Mouse (Mus musculus) heart, embryonic 16.5 days (tissue): ENCODE results near the gene A430078G23Rik. TPM values are rescaled to one million over a fixed set of nuclear protein-coding genes. Genes with fewer than 3 reads are reported as not detected.

Source experiments
- ATAC-seq: fragments of 200-750 bp; cut with Nextera tagmentation; replicated peaks from 2 replicates; pipeline ENCODE4 v1.8.0; 2017; ENCODE audit warnings: moderate number of reproducible peaks; ENCODE audit not compliant: insufficient read depth, low FRiP score; ENCODE audit errors: extremely low read depth
- H3K27ac ChIP-seq: fragments of 300-500 bp; sonication (generic); 2 replicates; pipeline ENCODE4 v1.5.1; 2014; ENCODE audit warnings: mild to moderate bottlenecking, low read length, control low read depth, moderate library complexity
- H3K27me3 ChIP-seq: fragments of 300-500 bp; sonication (generic); 2 replicates; pipeline ENCODE4 v1.6.1; 2014; ENCODE audit warnings: low read length, mixed read lengths; ENCODE audit not compliant: control insufficient read depth, insufficient read depth
- H3K36me3 ChIP-seq: fragments of 300-500 bp; sonication (generic); 2 replicates; pipeline ENCODE4 v1.6.1; 2014; ENCODE audit not compliant: control insufficient read depth, insufficient read depth
- H3K4me1 ChIP-seq: fragments of 300-500 bp; sonication (generic); 2 replicates; pipeline ENCODE4 v1.6.1; 2014; ENCODE audit warnings: low read length, mixed read lengths; ENCODE audit not compliant: control insufficient read depth, insufficient read depth
- H3K4me2 ChIP-seq: fragments of 300-500 bp; sonication (generic); 2 replicates; pipeline ENCODE4 v1.6.1; 2014; ENCODE audit warnings: low read depth, mild to moderate bottlenecking, control low read depth, low read length
- H3K4me3 ChIP-seq: fragments of 300-500 bp; sonication (generic); 2 replicates; pipeline ENCODE4 v1.5.1; 2014; ENCODE audit warnings: mild to moderate bottlenecking, control low read depth, low read length
- H3K9ac ChIP-seq: fragments of 300-500 bp; sonication (generic); 2 replicates; pipeline ENCODE4 v1.6.1; 2014; ENCODE audit warnings: low read length, control low read depth
- H3K9me3 ChIP-seq: fragments of 300-500 bp; sonication (generic); replicated peaks from 2 replicates; pipeline ENCODE4 v1.6.1; 2016; ENCODE audit warnings: low read length; ENCODE audit not compliant: control insufficient read depth
- WGBS: fragments of 180-500 bp; shearing (Covaris S2); extraction: QIAGEN DNeasy Blood & Tissue Kit; methylation state at CpG from one replicate; pipeline ENCODE4 v1.1.7; 2014; 5-methylcytosine and 5-hydroxymethylcytosine counted together
- polyA plus RNA-seq: library from polyadenylated mRNA; unstranded; fragments of >200 nt; fragmentation: Nextera tagmentation; extraction: Ambion mirVana; gene quantifications from 2 replicates; pipeline ENCODE4 v1.2.1, GENCODE M21; 2015

Gene A430078G23Rik
- polyA plus RNA-seq, 1 experiment from 2014 or later = 1.6 TPM

DNA sequence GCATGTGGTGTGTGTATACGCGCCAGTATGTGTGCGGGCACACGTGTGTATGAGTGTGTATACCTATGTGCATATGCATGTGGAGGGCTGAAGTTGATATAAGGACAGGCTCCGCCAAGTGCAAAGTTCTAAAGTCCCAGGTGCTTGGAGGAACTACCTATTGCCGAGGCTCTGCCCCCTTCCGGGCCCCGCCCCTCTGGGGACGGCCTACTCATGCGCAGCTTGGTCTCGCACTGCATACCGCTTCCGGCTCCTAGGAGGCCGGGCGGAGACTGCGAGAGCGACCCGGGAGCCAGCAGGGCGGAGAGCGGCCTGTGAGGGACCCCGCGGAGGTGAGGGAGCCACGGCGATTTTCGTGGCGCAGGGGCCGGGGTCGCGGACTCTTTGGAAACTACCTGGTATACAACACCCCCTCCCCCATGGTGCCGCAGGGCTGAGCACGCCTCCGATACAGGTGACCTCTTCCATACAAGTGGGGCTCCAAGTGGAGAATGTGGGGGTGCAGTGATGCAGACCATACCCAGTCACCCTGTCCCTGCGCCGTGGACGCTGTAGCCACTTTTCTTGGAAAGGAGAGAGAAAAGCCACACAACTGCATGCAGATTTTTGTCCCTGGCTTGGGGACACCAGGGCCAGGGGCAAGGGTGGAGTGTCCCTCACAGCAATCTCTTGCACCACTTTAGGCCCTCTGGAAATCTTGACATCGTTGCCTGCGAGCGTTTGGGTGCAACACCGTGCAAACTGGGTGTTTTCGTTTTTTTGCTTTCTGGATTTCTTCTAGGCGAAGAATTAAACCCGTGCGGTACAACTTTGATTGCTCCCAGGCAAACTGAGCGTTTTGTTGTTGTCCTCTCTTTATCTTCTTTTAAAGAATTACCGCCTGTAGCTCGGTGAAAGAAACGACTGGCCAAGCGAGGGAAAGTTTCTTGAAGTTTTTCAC, 39.8 kb downstream of the A430078G23Rik start, which contains the start of gene Arhgef18:
Arhgef18 (plus strand) TSS at position 236 of the 940 bp plus-strand sequence.
- Histone ChIP-seq H3K4me2 (peak within 1 kb of the TSS; percentile 71), H3K4me3 (peak within 1 kb of the TSS; percentile 64), H3K4me1 (peaks cover 22% of the 10 kb centered on the region), H3K9ac (peak within 1 kb of the TSS; percentile 79), H3K9me3 (no peaks in the 10 kb centered on the region), H3K27ac (peak within 1 kb of the TSS; percentile 41), H3K36me3 (no peaks in the 10 kb centered on the region; the same call in 1 of the 2 replicates), H3K27me3 (no peaks in the 10 kb centered on the region)
- WGBS = 3% methylated on average over 48 of the region's 48 CpGs
- ATAC-seq = peak; percentile 99

DNA sequence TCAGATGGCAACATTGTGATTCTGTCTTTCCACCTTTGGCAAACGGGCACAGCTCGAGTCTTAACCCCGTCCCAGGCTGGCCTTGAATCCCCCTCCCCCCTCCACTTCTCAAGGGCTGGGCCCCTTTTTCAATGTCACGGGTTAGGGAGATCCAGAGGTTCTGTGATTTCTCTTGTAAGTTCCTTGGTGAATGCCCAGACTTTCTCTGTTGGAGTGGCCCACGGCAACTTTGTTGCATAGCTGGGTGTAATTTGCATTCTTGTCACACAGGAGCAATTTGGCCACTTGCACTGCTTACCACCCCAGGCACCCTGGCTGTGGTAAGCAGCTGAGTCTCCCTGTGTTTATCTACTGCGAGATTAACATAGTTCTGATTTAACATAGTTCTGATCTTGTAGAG, 41.4 kb downstream of the A430078G23Rik start:
- Histone ChIP-seq H3K36me3 (no peaks in the 10 kb centered on the region; the same call in 1 of the 2 replicates), H3K4me2 (peak overlapping the region; percentile 1; the same call in 1 of the 2 replicates), H3K4me1 (peaks cover 22% of the 10 kb centered on the region), H3K9ac (no peak overlapping the region), H3K27ac (no peak overlapping the region), H3K9me3 (no peaks in the 10 kb centered on the region), H3K27me3 (no peaks in the 10 kb centered on the region), H3K4me3 (no peak overlapping the region)
- ATAC-seq = no peak
- WGBS = 38% methylated on average over 6 of the region's 6 CpGs

DNA sequence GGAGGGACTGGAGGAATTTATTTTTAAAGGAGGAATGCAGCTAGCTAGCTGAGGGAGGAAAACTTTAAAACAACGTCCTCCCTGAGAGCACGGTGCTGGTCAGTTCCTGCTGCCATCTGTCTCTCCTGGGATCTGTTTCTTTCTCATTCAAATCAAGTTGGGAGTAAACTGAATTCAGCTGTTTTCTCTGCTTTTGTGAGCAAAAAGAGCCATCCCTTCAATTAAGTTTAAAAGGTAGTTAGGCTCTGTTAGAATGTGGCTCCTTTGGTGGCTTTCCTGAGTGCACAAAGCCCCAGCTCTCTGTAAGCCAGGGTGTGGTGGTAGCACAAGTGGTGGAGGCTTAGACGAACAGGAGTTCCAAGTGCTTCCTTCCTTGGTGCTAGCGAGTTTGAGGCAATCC, 42.0 kb downstream of the A430078G23Rik start:
- Histone ChIP-seq H3K9me3 (no peaks in the 10 kb centered on the region), H3K4me3 (no peak overlapping the region), H3K27me3 (no peaks in the 10 kb centered on the region), H3K4me2 (no peak overlapping the region), H3K9ac (no peak overlapping the region), H3K27ac (no peak overlapping the region), H3K36me3 (no peaks in the 10 kb centered on the region; the same call in 1 of the 2 replicates), H3K4me1 (peaks cover 22% of the 10 kb centered on the region)
- WGBS = 31% methylated on average over 4 of the region's 4 CpGs
- no peak for ATAC-seq

GRCm38 (mm10) chr8:3397597-3397996, 44.4 kb downstream of the A430078G23Rik start:
- ATAC-seq = no peak
- Histone ChIP-seq H3K9ac (no peak overlapping the region), H3K4me2 (no peak overlapping the region), H3K36me3 (peaks cover 4% of the 10 kb centered on the region; the same call in 1 of the 2 replicates), H3K27ac (no peak overlapping the region), H3K4me1 (peaks cover 17% of the 10 kb centered on the region), H3K27me3 (no peaks in the 10 kb centered on the region), H3K4me3 (no peak overlapping the region), H3K9me3 (no peaks in the 10 kb centered on the region)
- 89% methylated on average over 3 of the region's 3 CpGs for WGBS

DNA sequence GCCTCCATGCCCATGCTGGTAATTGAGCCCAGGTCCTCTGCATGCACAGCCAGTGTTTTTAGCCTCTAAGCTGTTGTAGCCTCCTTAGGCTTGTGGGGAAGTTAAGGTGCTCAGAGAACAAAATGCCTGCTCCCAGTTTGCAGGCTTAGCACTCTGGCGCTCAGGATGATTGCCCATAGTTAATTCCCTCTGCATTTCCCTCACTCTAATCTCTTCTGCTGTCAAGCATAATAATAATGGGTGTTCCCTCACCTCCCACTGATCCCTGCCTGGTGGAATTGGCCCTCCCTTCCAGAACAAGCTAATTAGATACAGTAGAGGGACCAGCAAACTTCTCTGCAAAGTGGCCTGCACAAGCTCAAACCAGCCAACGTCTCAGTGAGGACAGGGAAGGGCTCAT, 47.3 kb downstream of the A430078G23Rik start:
- no peak overlapping the region for H3K4me3 ChIP-seq
- no peaks in the 10 kb centered on the region; the same call in 1 of the 2 replicates for H3K4me1 ChIP-seq
- H3K36me3 ChIP-seq = peaks cover 4% of the 10 kb centered on the region; the same call in 1 of the 2 replicates
- ATAC-seq = no peak
- H3K9me3 ChIP-seq = no peaks in the 10 kb centered on the region
- no peak overlapping the region for H3K9ac ChIP-seq
- H3K27ac ChIP-seq = no peak overlapping the region
- no peak overlapping the region for H3K4me2 ChIP-seq
- WGBS = 38% methylated on average over 2 of the region's 2 CpGs
- no peaks in the 10 kb centered on the region for H3K27me3 ChIP-seq

DNA sequence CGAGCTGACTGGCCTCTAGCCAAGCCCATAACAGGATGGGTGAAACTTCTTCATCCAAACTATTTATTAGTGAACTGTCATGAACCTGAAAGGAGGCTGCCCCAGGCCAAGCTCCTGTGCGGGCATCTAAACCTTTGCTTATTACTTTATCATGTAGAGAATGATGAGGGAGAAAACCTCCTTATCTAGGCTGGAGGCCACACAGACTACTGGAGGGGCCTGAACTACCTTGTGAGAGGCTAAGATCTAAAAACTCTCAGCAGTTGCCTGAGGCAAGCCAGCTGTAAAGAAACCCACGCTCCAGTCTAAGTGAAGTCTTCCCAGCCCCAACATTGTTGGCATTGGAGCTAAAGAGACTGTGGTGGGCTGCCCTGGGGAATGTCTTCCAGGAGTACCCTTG, 54.2 kb downstream of the A430078G23Rik start:
- Histone ChIP-seq H3K4me3 (no peak overlapping the region), H3K9ac (no peak overlapping the region), H3K9me3 (no peaks in the 10 kb centered on the region), H3K4me1 (peaks cover 10% of the 10 kb centered on the region), H3K27ac (no peak overlapping the region), H3K36me3 (no peaks in the 10 kb centered on the region), H3K27me3 (no peaks in the 10 kb centered on the region), H3K4me2 (no peak overlapping the region)
- 64% methylated on average over 3 of the region's 3 CpGs for WGBS
- no peak for ATAC-seq

- H3K27me3 ChIP-seq = no peaks in the 10 kb centered on the region
- H3K4me1 ChIP-seq = peaks cover 18% of the 10 kb centered on the region
- H3K9me3 ChIP-seq = no peaks in the 10 kb centered on the region
- H3K9ac ChIP-seq = no peak overlapping the region
- no peak overlapping the region for H3K27ac ChIP-seq
- ATAC-seq = no peak
- no peaks in the 10 kb centered on the region for H3K36me3 ChIP-seq
- WGBS = 78% methylated on average over 2 of the region's 2 CpGs
- H3K4me3 ChIP-seq = no peak overlapping the region
- no peak overlapping the region for H3K4me2 ChIP-seq
These were observed 57.9 kb downstream of the A430078G23Rik start for GRCm38 (mm10) chr8:3411085-3411484.

DNA sequence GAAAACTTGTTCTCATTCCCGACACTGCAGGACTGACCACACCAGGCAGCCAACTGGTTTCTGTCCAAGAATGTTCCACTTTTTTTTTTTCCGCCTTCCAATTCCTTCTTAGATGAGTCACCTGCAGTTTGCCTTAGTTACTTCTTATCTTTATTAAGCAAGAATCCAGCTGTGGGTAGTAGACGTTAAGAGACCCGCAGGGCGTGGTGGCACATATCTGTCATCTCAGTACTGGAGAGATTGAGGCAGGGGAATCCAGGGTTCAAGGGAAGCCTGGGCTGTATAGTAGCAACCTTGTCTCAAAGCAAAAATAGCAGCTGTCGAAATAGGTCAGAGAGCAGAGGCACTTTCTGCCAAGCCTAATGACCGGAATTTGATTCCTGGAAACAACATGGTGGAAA, 58.7 kb downstream of the A430078G23Rik start:
- Histone ChIP-seq H3K9ac (no peak overlapping the region), H3K36me3 (no peaks in the 10 kb centered on the region), H3K4me1 (peaks cover 19% of the 10 kb centered on the region), H3K4me2 (no peak overlapping the region), H3K9me3 (no peaks in the 10 kb centered on the region), H3K4me3 (no peak overlapping the region), H3K27me3 (no peaks in the 10 kb centered on the region), H3K27ac (peak overlapping the region; percentile 47; the same call in 1 of the 2 replicates)
- no peak; the same call in 1 of the 2 replicates for ATAC-seq
- 45% methylated on average over 7 of the region's 7 CpGs for WGBS

GRCm38 (mm10) chr8:3412816-3413215, 59.6 kb downstream of the A430078G23Rik start:
- WGBS = 94% methylated on average over 1 of the region's 1 CpGs
- Histone ChIP-seq H3K27me3 (no peaks in the 10 kb centered on the region), H3K4me1 (peaks cover 28% of the 10 kb centered on the region), H3K36me3 (no peaks in the 10 kb centered on the region), H3K27ac (no peak overlapping the region), H3K9me3 (no peaks in the 10 kb centered on the region), H3K9ac (no peak overlapping the region), H3K4me2 (no peak overlapping the region), H3K4me3 (no peak overlapping the region)
- no peak for ATAC-seq
